9 mouse cellular contexts compared by ENCODE assay signal in genomic region chr4:148040933-148041610, GRCm38 (mm10). TPM values are rescaled to one million over a fixed set of nuclear protein-coding genes. Genes with fewer than 3 reads are reported as not detected.
DNase-seq lines count a peak whose midpoint lies in the region; ATAC-seq and TF ChIP-seq lines count a peak whose summit lies in the region.
"Had no signal": no experiment of that assay in that cellular context is flagged by ENCODE, and none has a peak within 500 bp of the region (broad histone marks: within the 10 kb centered on the region; RNA-seq: fewer than 3 reads in every experiment).

No protein-coding gene starts in this region.

- H3K9me3 ChIP-seq in ES-E14 (ENCODE audit: control insufficient read depth, insufficient read depth, low read depth, low read length) = no peaks in the 10 kb centered on the region
- no peaks in the 10 kb centered on the region for H3K9me3 ChIP-seq in embryonic facial prominence, embryonic 13.5 days
- no peaks in the 10 kb centered on the region for H3K9me3 ChIP-seq in heart, embryonic 11.5 days (replicated peaks; ENCODE audit: control insufficient read depth, low read length)
- H3K9me3 ChIP-seq in kidney, embryonic 15.5 days (replicated peaks) = no peaks in the 10 kb centered on the region

- H3K27ac ChIP-seq in ES-E14 (ENCODE audit: insufficient read depth, low read depth, low read length, poor library complexity, severe bottlenecking) = no peak overlapping the region
- H3K27ac ChIP-seq in embryonic facial prominence, embryonic 13.5 days = peak overlapping the region; percentile 74
- H3K27ac ChIP-seq in heart, embryonic 11.5 days (ENCODE audit: low read depth, low read length) = peak overlapping the region; percentile 75
- H3K27ac ChIP-seq in kidney, embryonic 15.5 days = peak overlapping the region; percentile 94

- WGBS in embryonic facial prominence, embryonic 13.5 days = under 1% methylated on average over 19 of the region's 19 CpGs
- WGBS in heart, embryonic 11.5 days (ENCODE audit: insufficient replicate concordance) = under 1% methylated on average over 19 of the region's 19 CpGs
- whole genome bisulfite sequencing in kidney, embryonic 15.5 days = under 1% methylated on average over 18 of the region's 19 CpGs

- 0 out of 2 replicates have a peak, but pooled peaks have one; percentile 33 for ATAC-seq in embryonic facial prominence, embryonic 13.5 days (ENCODE audit: insufficient number of reproducible peaks, insufficient read depth, low FRiP score, low TSS enrichment, low read depth)
- ATAC-seq in heart, embryonic 11.5 days (replicated peaks; ENCODE audit: insufficient number of reproducible peaks, low FRiP score, low TSS enrichment) = peak; percentile 56
- peak; percentile 64 for ATAC-seq in kidney, embryonic 15.5 days (replicated peaks; ENCODE audit: low FRiP score)

- H3K4me3 ChIP-seq in ES-E14 (ENCODE audit: insufficient read depth in 1 of 2, low read depth in 1 of 2, low read length in 2 of 2, poor library complexity in 1 of 2, severe bottlenecking in 1 of 2) = peak overlapping the region; percentile 52 to 59
- peak overlapping the region; percentile 54 for H3K4me3 ChIP-seq in embryonic facial prominence, embryonic 13.5 days
- peak overlapping the region; percentile 69 for H3K4me3 ChIP-seq in heart, embryonic 11.5 days (ENCODE audit: low read depth, low read length)
- peak overlapping the region; percentile 77 for H3K4me3 ChIP-seq in kidney, embryonic 15.5 days (replicated peaks)

- H3K9ac ChIP-seq in ES-E14 (ENCODE audit: insufficient read depth, low read depth, low read length, poor library complexity, severe bottlenecking) = peak overlapping the region; percentile 82
- peak overlapping the region; percentile 71 for H3K9ac ChIP-seq in embryonic facial prominence, embryonic 13.5 days
- peak overlapping the region; percentile 74 for H3K9ac ChIP-seq in heart, embryonic 11.5 days (ENCODE audit: low read depth, low read length)
- H3K9ac ChIP-seq in kidney, embryonic 15.5 days = peak overlapping the region; percentile 42

- H3K36me3 ChIP-seq in ES-E14 (ENCODE audit: control insufficient read depth, insufficient read depth, low read length, poor library complexity, severe bottlenecking) = peaks cover 16% of the 10 kb centered on the region
- peaks cover 32% of the 10 kb centered on the region for H3K36me3 ChIP-seq in embryonic facial prominence, embryonic 13.5 days
- peaks cover 9% of the 10 kb centered on the region for H3K36me3 ChIP-seq in heart, embryonic 11.5 days (ENCODE audit: control insufficient read depth, insufficient read depth, low read length)
- peaks cover 37% of the 10 kb centered on the region for H3K36me3 ChIP-seq in kidney, embryonic 15.5 days

- peaks cover 7 to 13% of the 10 kb centered on the region in 2 experiments; a peak in 3 of 4 replicates for H3K4me1 ChIP-seq in ES-E14 (ENCODE audit: control insufficient read depth in 2 of 2, insufficient read depth in 2 of 2, low read length in 2 of 2, poor library complexity in 1 of 2)
- H3K4me1 ChIP-seq in embryonic facial prominence, embryonic 13.5 days = peaks cover 49% of the 10 kb centered on the region
- peaks cover 33% of the 10 kb centered on the region for H3K4me1 ChIP-seq in heart, embryonic 11.5 days (ENCODE audit: control insufficient read depth, insufficient read depth, low read length)
- H3K4me1 ChIP-seq in kidney, embryonic 15.5 days = peaks cover 60% of the 10 kb centered on the region

- in situ Hi-C loops in ES-E14 (cut with MboI; ENCODE audit: low sequenced_read_pairs in 2 of 2, unreplicated experiment in 2 of 2) = no loop called here

- no peaks in the 10 kb centered on the region for H3K27me3 ChIP-seq in embryonic facial prominence, embryonic 13.5 days
- no peaks in the 10 kb centered on the region for H3K27me3 ChIP-seq in heart, embryonic 11.5 days (ENCODE audit: control insufficient read depth, insufficient read depth, low read length)
- no peaks in the 10 kb centered on the region for H3K27me3 ChIP-seq in kidney, embryonic 15.5 days

- peak; percentile 89 for DNase-seq in ES-E14 (ENCODE audit: low read depth, low spot score)
- DNase-seq in adrenal gland, postnatal 14 days = peak; percentile 90
- DNase-seq in lung, postnatal 10 days = peak; percentile 91
- DNase-seq in right cerebral cortex, postnatal 25 days = peak; percentile 41
- DNase-seq in T-cell, adult 2 months (ENCODE audit: low spot score) = no peak

- H3K4me2 ChIP-seq in embryonic facial prominence, embryonic 13.5 days = peak overlapping the region; percentile 83
- H3K4me2 ChIP-seq in heart, embryonic 11.5 days = peak overlapping the region; percentile 91
- peak overlapping the region; percentile 79 for H3K4me2 ChIP-seq in kidney, embryonic 15.5 days

TF ChIP-seq in ES-E14, 5 proteins besides CTCF, POLR2A, EP300 and RAD21:
- TF ChIP-seq ZNF384 (IDR thresholded peaks at IDR 0.05; ENCODE audit: low read depth, low read length) = no peak

RNA-seq across cellular contexts. Expression of gene Mthfr, which starts 2.2 kb away (rescaled TPM):
- 34.0 and 51.7 TPM in 2 replicates for total RNA-seq in ES-E14 (2012; rRNA removed)
- 42.6 and 46.6 TPM in 2 replicates for total RNA-seq in adrenal gland, postnatal 14 days (2021)
- polyA plus RNA-seq in embryonic facial prominence, embryonic 13.5 days (2015; fragmentation: Nextera tagmentation; extraction: Ambion mirVana) = 20.8 and 22.4 TPM in 2 replicates
- polyA plus RNA-seq in heart, embryonic 11.5 days (2014; fragmentation: Nextera tagmentation; extraction: Ambion mirVana) = 8.9 and 10.4 TPM in 2 replicates
- polyA plus RNA-seq in kidney, embryonic 15.5 days (2015; fragmentation: Nextera tagmentation; extraction: Ambion mirVana) = 23.6 and 24.1 TPM in 2 replicates

RNA-seq across cellular contexts. Expression of gene Clcn6, which starts 2.5 kb away (rescaled TPM):
- total RNA-seq in ES-E14 (2012; rRNA removed) = 32.5 and 49.1 TPM in 2 replicates
- total RNA-seq in adrenal gland, postnatal 14 days (2021) = 9.7 and 12.0 TPM in 2 replicates
- polyA plus RNA-seq in embryonic facial prominence, embryonic 13.5 days (2015; fragmentation: Nextera tagmentation; extraction: Ambion mirVana) = 8.7 and 8.8 TPM in 2 replicates
- 6.3 and 7.3 TPM in 2 replicates for polyA plus RNA-seq in heart, embryonic 11.5 days (2014; fragmentation: Nextera tagmentation; extraction: Ambion mirVana)
- 6.4 and 6.6 TPM in 2 replicates for polyA plus RNA-seq in kidney, embryonic 15.5 days (2015; fragmentation: Nextera tagmentation; extraction: Ambion mirVana)

RNA-seq across cellular contexts. Expression of gene Nppa, which starts 40.5 kb away (rescaled TPM):
- total RNA-seq in ES-E14 (2012; rRNA removed) = 0.37 TPM in 1 of 2 replicates, not detected in the other
- total RNA-seq in adrenal gland, postnatal 14 days (2021) = not detected in 2 replicates
- polyA plus RNA-seq in embryonic facial prominence, embryonic 13.5 days (2015; fragmentation: Nextera tagmentation; extraction: Ambion mirVana) = 0.25 and 10.7 TPM in 2 replicates
- polyA plus RNA-seq in heart, embryonic 11.5 days (2014; fragmentation: Nextera tagmentation; extraction: Ambion mirVana) = 5,496 and 5,973 TPM in 2 replicates
- polyA plus RNA-seq in kidney, embryonic 15.5 days (2015; fragmentation: Nextera tagmentation; extraction: Ambion mirVana) = 0.31 TPM in 1 of 2 replicates, not detected in the other

RNA-seq across cellular contexts. Expression of gene Agtrap, which starts 46.8 kb away (rescaled TPM):
- total RNA-seq in ES-E14 (2012; rRNA removed) = 122 and 158 TPM in 2 replicates
- 45.1 and 45.2 TPM in 2 replicates for total RNA-seq in adrenal gland, postnatal 14 days (2021)
- 9.7 and 10.1 TPM in 2 replicates for polyA plus RNA-seq in embryonic facial prominence, embryonic 13.5 days (2015; fragmentation: Nextera tagmentation; extraction: Ambion mirVana)
- polyA plus RNA-seq in heart, embryonic 11.5 days (2014; fragmentation: Nextera tagmentation; extraction: Ambion mirVana) = 12.7 and 17.6 TPM in 2 replicates
- polyA plus RNA-seq in kidney, embryonic 15.5 days (2015; fragmentation: Nextera tagmentation; extraction: Ambion mirVana) = 20.6 and 24.4 TPM in 2 replicates

RNA-seq across cellular contexts. Expression of gene Nppb, which starts 55.5 kb away (rescaled TPM):
- 0.95 and 3.8 TPM in 2 replicates for total RNA-seq in ES-E14 (2012; rRNA removed)
- not detected in 2 replicates for total RNA-seq in adrenal gland, postnatal 14 days (2021)
- polyA plus RNA-seq in embryonic facial prominence, embryonic 13.5 days (2015; fragmentation: Nextera tagmentation; extraction: Ambion mirVana) = 0.28 and 0.95 TPM in 2 replicates
- 305 and 336 TPM in 2 replicates for polyA plus RNA-seq in heart, embryonic 11.5 days (2014; fragmentation: Nextera tagmentation; extraction: Ambion mirVana)
- not detected in 2 replicates for polyA plus RNA-seq in kidney, embryonic 15.5 days (2015; fragmentation: Nextera tagmentation; extraction: Ambion mirVana)
- total RNA-seq: layer of hippocampus, postnatal 14 days had no signal

Comparison
In these comparisons a context has a peak if more than half of its experiments do, and no peak if none do; other contexts are left out.
1. RNA of gene Nppa, which starts 40.5 kb away (polyA plus RNA-seq): 5,496 to 5,973 TPM in heart, embryonic 11.5 days; 0.31 TPM in kidney, embryonic 15.5 days and 0.25 to 10.7 TPM in embryonic facial prominence, embryonic 13.5 days; every median in the first group is over 100 times any median in the second.
2. Peak in every context shown above with its lines, with median percentiles within 50 percentile points of each other: H3K4me3 ChIP-seq, H3K9ac ChIP-seq, ATAC-seq and H3K4me2 ChIP-seq.